Mouse (Mus musculus) midbrain, embryonic 14.5 days (tissue): Measurements from ENCODE around the gene Phlda2. TPM values are rescaled to one million over a fixed set of nuclear protein-coding genes. Genes with fewer than 3 reads are reported as not detected.

Source experiments
- polyA plus RNA-seq: library from polyadenylated mRNA; unstranded; fragments of >200 nt; fragmentation: Nextera tagmentation; extraction: Ambion mirVana; gene quantifications from 2 replicates; pipeline ENCODE4 v1.2.1, GENCODE M21; 2014

The Phlda2 gene
- polyA plus RNA-seq, 1 experiment from 2014 or later, result 0.45 TPM

Other genes with a start within 250 kb of the Phlda2 start
- 271 and 417 TPM in 2 replicates for gene Cdkn1c, start 42.1 kb downstream of the Phlda2 start, polyA plus RNA-seq
- gene Slc22a18, start 29.4 kb downstream of the Phlda2 start, polyA plus RNA-seq, result 0.20 and 0.78 TPM in 2 replicates
- gene Nap1l4, start 46.0 kb upstream of the Phlda2 start, polyA plus RNA-seq, result 174 and 226 TPM in 2 replicates
- gene Cars, start 96.9 kb upstream of the Phlda2 start, polyA plus RNA-seq, result 53.1 and 64.9 TPM in 2 replicates
- gene Tnfrsf26, start 125.6 kb upstream of the Phlda2 start, polyA plus RNA-seq, result 0.09 and 0.21 TPM in 2 replicates
- gene Tnfrsf22, start 146.5 kb upstream of the Phlda2 start, polyA plus RNA-seq, result 4.3 and 5.5 TPM in 2 replicates
- 0.75 and 1.2 TPM in 2 replicates for gene Tnfrsf23, start 182.7 kb upstream of the Phlda2 start, polyA plus RNA-seq